Mouse (Mus musculus) liver, embryonic 14.5 days (tissue): ENCODE results near the gene Odf2l.

ENCODE experiments used
- CTCF ChIP-seq: IDR thresholded peaks from 2 replicates; pipeline ENCODE4 v1.5.1; 2016; ENCODE audit warnings: antibody characterized with exemption, low read depth, control low read depth
- EP300 ChIP-seq: IDR thresholded peaks from 2 replicates; pipeline ENCODE4 v1.6.1; 2016; ENCODE audit warnings: antibody characterized with exemption, low read depth

GRCm38 (mm10) chr3:145142925-145143324, 24.5 kb downstream of the Odf2l start:
- TF ChIP-seq CTCF = no peak
- no peak for TF ChIP-seq EP300
